In genomic region chr4:107072343-107072742, GRCm38 (mm10) we compare ENCODE assay signal across 26 mouse cellular contexts. TPM values are rescaled to one million over a fixed set of nuclear protein-coding genes. Genes with fewer than 3 reads are reported as not detected.
A peak's percentile ranks its signal among the peaks of the same experiment; 100 is the strongest.
DNase-seq lines count a peak whose midpoint lies in the region; ATAC-seq and TF ChIP-seq lines count a peak whose summit lies in the region.
"Had no signal": no experiment of that assay in that cellular context is flagged by ENCODE, and none has a peak within 500 bp of the region (broad histone marks: within the 10 kb centered on the region; RNA-seq: fewer than 3 reads in every experiment).

No protein-coding gene starts in this region.

- 0 out of 2 replicates have a peak overlapping the region, but pooled peaks have one; percentile 3 for H3K9ac ChIP-seq in hindbrain, embryonic 13.5 days
- H3K9ac ChIP-seq in hindbrain, embryonic 12.5 days, result no peak overlapping the region
- no peak overlapping the region for H3K9ac ChIP-seq in CH12.LX (ENCODE audit: insufficient read depth, low read depth)
- no peak overlapping the region for H3K9ac ChIP-seq in neural tube, embryonic 15.5 days (replicated peaks)

- TF ChIP-seq EP300 in CH12.LX (IDR thresholded peaks at IDR 0.05; ENCODE audit: low read length), result peak; percentile 89

- peaks cover 4% of the 10 kb centered on the region for H3K4me1 ChIP-seq in hindbrain, embryonic 13.5 days (replicated peaks)
- peaks cover 5% of the 10 kb centered on the region for H3K4me1 ChIP-seq in hindbrain, embryonic 12.5 days
- peaks cover 14 to 23% of the 10 kb centered on the region in 2 experiments for H3K4me1 ChIP-seq in CH12.LX (ENCODE audit: control insufficient read depth in 1 of 2, insufficient read depth in 2 of 2)
- peaks cover 6% of the 10 kb centered on the region for H3K4me1 ChIP-seq in neural tube, embryonic 15.5 days

- 83% methylated on average over 9 of the region's 9 CpGs for WGBS in hindbrain, embryonic 13.5 days
- WGBS in hindbrain, embryonic 12.5 days, result 84% methylated on average over 9 of the region's 9 CpGs
- 90% methylated on average over 9 of the region's 9 CpGs for WGBS in neural tube, embryonic 15.5 days

- POLR2A ChIA-PET in Patski (lab: Charles Lee), result no interaction called here

- intact Hi-C loops in heart, postnatal 25 days (cut with DNase I), result no loop called here

- no peak overlapping the region for H3K27ac ChIP-seq in hindbrain, embryonic 13.5 days
- no peak overlapping the region for H3K27ac ChIP-seq in hindbrain, embryonic 12.5 days
- H3K27ac ChIP-seq in CH12.LX (ENCODE audit: insufficient read depth, low read depth), result no peak overlapping the region
- H3K27ac ChIP-seq in neural tube, embryonic 15.5 days (replicated peaks), result no peak overlapping the region

- no peak for TF ChIP-seq POLR2A in CH12.LX (IDR thresholded peaks at IDR 0.05; ENCODE audit: low read depth, low read length)

- dilution Hi-C loops in CH12.LX (cut with MboI; ENCODE audit: extremely low pct_ligation_motif_present, extremely low pct_unique_long_range_greater_than_20kb, low sequenced_read_pairs), result no loop called here

- TF ChIP-seq RAD21 in CH12.LX (IDR thresholded peaks at IDR 0.05; ENCODE audit: low read depth, low read length), result no peak; the same call in 1 of the 2 replicates

- peak; percentile 36 for DNase-seq in A20 (ENCODE audit: low read depth, low spot score)
- DNase-seq in CH12.LX (ENCODE audit: extremely low read depth), result peak; percentile 72
- peak; percentile 12 for DNase-seq in Patski (ENCODE audit: low read depth, low spot score)
- no peak for DNase-seq in heart, postnatal 25 days (ENCODE audit: low spot score)
- no peak for DNase-seq in layer of hippocampus, adult 8-10 months (ENCODE audit: low spot score in 2 of 2)
- DNase-seq: adrenal gland, adult 2 months; adrenal gland, adult 8-10 months; adrenal gland, postnatal 10 days; adrenal gland, postnatal 14 days; adrenal gland, postnatal 25 days; adrenal gland, postnatal 36 days; B cell, adult 2 months; cerebellum, adult 11 months; cerebellum, adult 11-12 months; cerebellum, adult 18-20 months; cerebellum, adult 2 months; cerebellum, adult 8-10 months had no signal

- TF ChIP-seq CTCF in CH12.LX (conservative IDR thresholded peaks at IDR 0.05 in 1 of 2, IDR thresholded peaks at IDR 0.05 in 1 of 2; ENCODE audit: low read depth in 2 of 2, low read length in 2 of 2) (no peak), Patski (IDR thresholded peaks at IDR 0.05) (no peak)

- no peaks in the 10 kb centered on the region for H3K79me2 ChIP-seq in CH12.LX (replicated peaks; ENCODE audit: control insufficient read depth, extremely low read depth, insufficient read depth, poor library complexity, severe bottlenecking)

- H3K27me3 ChIP-seq in hindbrain, embryonic 13.5 days, result peaks cover 6% of the 10 kb centered on the region; the same call in 1 of the 2 replicates
- 0 out of 2 replicates have a peak, but pooled peaks cover 5% of the 10 kb centered on the region for H3K27me3 ChIP-seq in hindbrain, embryonic 12.5 days
- H3K27me3 ChIP-seq in CH12.LX (replicated peaks) (no peaks in the 10 kb centered on the region), Patski (no peaks in the 10 kb centered on the region)
- H3K27me3 ChIP-seq in neural tube, embryonic 15.5 days (replicated peaks), result no peaks in the 10 kb centered on the region

- H3K4me2 ChIP-seq in hindbrain, embryonic 13.5 days, result no peak overlapping the region
- no peak overlapping the region for H3K4me2 ChIP-seq in hindbrain, embryonic 12.5 days (replicated peaks)
- no peak overlapping the region for H3K4me2 ChIP-seq in CH12.LX (ENCODE audit: insufficient read depth, low read depth, poor library complexity, severe bottlenecking)
- H3K4me2 ChIP-seq in neural tube, embryonic 15.5 days, result no peak overlapping the region

- in situ Hi-C loops in CH12.LX (cut with MboI; ENCODE audit: low pct_ligation_motif_present, low pct_unique_long_range_greater_than_20kb, low sequenced_read_pairs) (no loop called here), Patski (cut with MboI; ENCODE audit: low pct_unique_long_range_greater_than_20kb) (no loop called here)

- no peaks in the 10 kb centered on the region for H3K36me3 ChIP-seq in hindbrain, embryonic 13.5 days
- no peaks in the 10 kb centered on the region for H3K36me3 ChIP-seq in hindbrain, embryonic 12.5 days
- peaks cover 2 to 72% of the 10 kb centered on the region in 2 experiments for H3K36me3 ChIP-seq in CH12.LX (replicated peaks in 1 of 2; ENCODE audit: control insufficient read depth in 1 of 2, insufficient read depth in 1 of 2, low read length in 1 of 2)
- H3K36me3 ChIP-seq in neural tube, embryonic 15.5 days, result no peaks in the 10 kb centered on the region

- no peaks in the 10 kb centered on the region for H3K9me3 ChIP-seq in hindbrain, embryonic 13.5 days
- no peaks in the 10 kb centered on the region for H3K9me3 ChIP-seq in hindbrain, embryonic 12.5 days (replicated peaks)
- H3K9me3 ChIP-seq in CH12.LX (replicated peaks; ENCODE audit: low read length), result no peaks in the 10 kb centered on the region
- no peaks in the 10 kb centered on the region for H3K9me3 ChIP-seq in neural tube, embryonic 15.5 days (replicated peaks)
- H3K9me3 ChIP-seq: G1E had no signal

- CTCF ChIA-PET in Patski (lab: Charles Lee), result interaction anchor here (0.7 to 1.6 kb wide), 3 partner anchors 10 to 17 kb away, joined by 3 to 4 read pairs (median 3); no protein-coding TSS in a partner anchor

- ATAC-seq in hindbrain, embryonic 13.5 days (ENCODE audit: low FRiP score), result no peak
- ATAC-seq in hindbrain, embryonic 12.5 days (ENCODE audit: low FRiP score), result no peak
- ATAC-seq in Patski, result no peak
- ATAC-seq in neural tube, embryonic 15.5 days (ENCODE audit: low FRiP score), result no peak
- ATAC-seq: activated CD4-positive, CD25-positive, alpha-beta regulatory T cell, adult 4 months; CD4-positive, CD25-positive, alpha-beta regulatory T cell, adult 4 months had no signal

- H3K4me3 ChIP-seq in hindbrain, embryonic 13.5 days, result no peak overlapping the region
- no peak overlapping the region for H3K4me3 ChIP-seq in hindbrain, embryonic 12.5 days
- H3K4me3 ChIP-seq in CH12.LX (replicated peaks in 1 of 3; ENCODE audit: low read depth in 2 of 3, low read length in 2 of 3, poor library complexity in 1 of 3), result no peak overlapping the region
- no peak overlapping the region for H3K4me3 ChIP-seq in neural tube, embryonic 15.5 days (replicated peaks)

TF ChIP-seq in CH12.LX, 34 proteins besides CTCF, POLR2A, EP300 and RAD21 (continues in another document):
- TF ChIP-seq ETS1 (conservative IDR thresholded peaks at IDR 0.05; ENCODE audit: low read depth, low read length) (peak; percentile 91), ELF1 (IDR thresholded peaks at IDR 0.05; ENCODE audit: low read depth, low read length) (peak; percentile 44; the same call in 1 of the 2 replicates), CHD1 (IDR thresholded peaks at IDR 0.05; ENCODE audit: low read depth, low read length) (no peak), USF1 (IDR thresholded peaks at IDR 0.05; ENCODE audit: low read depth, low read length) (no peak; the same call in 1 of the 2 replicates), TBP (conservative IDR thresholded peaks at IDR 0.05; ENCODE audit: low read depth, low read length) (no peak), RCOR1 (conservative IDR thresholded peaks at IDR 0.05; ENCODE audit: low read depth, low read length) (no peak), MYC (IDR thresholded peaks at IDR 0.05; ENCODE audit: low read depth, low read length) (peak; percentile 87), GABPA (IDR thresholded peaks at IDR 0.05; ENCODE audit: insufficient replicate concordance, low read depth, low read length) (no peak), UBTF (IDR thresholded peaks at IDR 0.05; ENCODE audit: low read depth, low read length) (no peak), KAT2A (IDR thresholded peaks at IDR 0.05; ENCODE audit: insufficient replicate concordance, low read length) (no peak), BHLHE40 (IDR thresholded peaks at IDR 0.05; ENCODE audit: low read depth, low read length) (peak; percentile 95), E2F4 (IDR thresholded peaks at IDR 0.05; ENCODE audit: insufficient replicate concordance, low read depth, low read length) (no peak), MAZ (IDR thresholded peaks at IDR 0.05; ENCODE audit: low read depth, low read length) (no peak), NRF1 (IDR thresholded peaks at IDR 0.05; ENCODE audit: low read depth, low read length) (peak; percentile 81), ZKSCAN1 (IDR thresholded peaks at IDR 0.05; ENCODE audit: borderline replicate concordance, low read depth, low read length) (no peak)

RNA-seq across cellular contexts. Expression of gene Cyb5rl, which starts 5.6 kb away (rescaled TPM):
- 4.7 and 5.4 TPM in 2 replicates for polyA plus RNA-seq in hindbrain, embryonic 13.5 days (2015; fragmentation: Nextera tagmentation; extraction: Ambion mirVana)
- 4.1 and 4.5 TPM in 2 replicates for polyA plus RNA-seq in hindbrain, embryonic 12.5 days (2016; fragmentation: Nextera tagmentation; extraction: Ambion mirVana)
- total RNA-seq in CH12.LX (2012; rRNA removed) (14.0 and 16.4 TPM in 2 replicates), CH12.LX (2014; rRNA removed) (22.7 and 23.4 TPM in 2 replicates)
- polyA plus RNA-seq in CH12.LX (2012; ENCODE audit: insufficient read length, low read depth) (19.3 and 24.9 TPM in 2 replicates), Patski (2021) (4.3 TPM)
- 4.4 and 4.7 TPM in 2 replicates for polyA plus RNA-seq in neural tube, embryonic 15.5 days (2015; fragmentation: Nextera tagmentation; extraction: Ambion mirVana)
- total RNA-seq in heart, postnatal 25 days (2021), result 10 to 100 TPM; 14.2 to 17.8 TPM
- total RNA-seq in layer of hippocampus, adult 8-10 months (2022), result 10 to 100 TPM in 1 of 4 experiments, 1 to 10 TPM in 3; 6.0 to 10.5 (median 7.5) TPM

RNA-seq across cellular contexts. Expression of gene Mrpl37, which starts 5.7 kb away (rescaled TPM):
- polyA plus RNA-seq in hindbrain, embryonic 13.5 days (2015; fragmentation: Nextera tagmentation; extraction: Ambion mirVana), result 76.4 and 76.6 TPM in 2 replicates
- polyA plus RNA-seq in hindbrain, embryonic 12.5 days (2016; fragmentation: Nextera tagmentation; extraction: Ambion mirVana), result 78.0 and 80.8 TPM in 2 replicates
- total RNA-seq in CH12.LX (2012; rRNA removed) (53.5 and 60.0 TPM in 2 replicates), CH12.LX (2014; rRNA removed) (45.1 and 53.6 TPM in 2 replicates)
- polyA plus RNA-seq in CH12.LX (2012; ENCODE audit: insufficient read length, low read depth) (85.2 and 123 TPM in 2 replicates), Patski (2021) (48.8 TPM)
- 84.9 and 85.5 TPM in 2 replicates for polyA plus RNA-seq in neural tube, embryonic 15.5 days (2015; fragmentation: Nextera tagmentation; extraction: Ambion mirVana)
- total RNA-seq in heart, postnatal 25 days (2021), result 100 to 1,000 TPM; 110 to 111 TPM
- 10 to 100 TPM; 55.4 to 67.1 (median 61.9) TPM for total RNA-seq in layer of hippocampus, adult 8-10 months (2022)

RNA-seq across cellular contexts. Expression of gene Cdcp2, which starts 24.3 kb away (rescaled TPM):
- 0.06 TPM in 1 of 2 replicates, not detected in the other for polyA plus RNA-seq in hindbrain, embryonic 13.5 days (2015; fragmentation: Nextera tagmentation; extraction: Ambion mirVana)
- 0.10 TPM in 1 of 2 replicates, not detected in the other for polyA plus RNA-seq in hindbrain, embryonic 12.5 days (2016; fragmentation: Nextera tagmentation; extraction: Ambion mirVana)
- 9.9 and 13.4 TPM in 2 replicates for total RNA-seq in CH12.LX (2012; rRNA removed)
- total RNA-seq in CH12.LX (2014; rRNA removed), result 6.6 and 6.9 TPM in 2 replicates
- 14.7 and 16.9 TPM in 2 replicates for polyA plus RNA-seq in CH12.LX (2012; ENCODE audit: insufficient read length, low read depth)
- polyA plus RNA-seq in Patski (2021), result not detected
- not detected in 2 replicates for polyA plus RNA-seq in neural tube, embryonic 15.5 days (2015; fragmentation: Nextera tagmentation; extraction: Ambion mirVana)
- not detected for total RNA-seq in heart, postnatal 25 days (2021)
- total RNA-seq in layer of hippocampus, adult 8-10 months (2022), result not detected
- total RNA-seq: adrenal gland, adult 18-20 months; adrenal gland, adult 2 months; adrenal gland, postnatal 14 days; adrenal gland, postnatal 25 days; adrenal gland, postnatal 36 days; MEL had no signal
- polyA plus RNA-seq: activated CD4-positive, CD25-positive, alpha-beta regulatory T cell, adult 4 months; C2C12; CD4-positive, CD25-positive, alpha-beta regulatory T cell, adult 4 months; cerebellum, adult 2 months; G1E had no signal

Comparison
In these comparisons a context has a peak if more than half of its experiments do, and no peak if none do; other contexts are left out.
1. DNase-seq: peak in A20 (single experiment), CH12.LX (single experiment) and Patski (single experiment); none in heart, postnatal 25 days (single experiment) and layer of hippocampus, adult 8-10 months (0 of 2).
2. RNA of gene Cdcp2, which starts 24.3 kb away (polyA plus RNA-seq): 14.7 to 16.9 TPM in CH12.LX; 0.10 TPM in hindbrain, embryonic 12.5 days, 0.06 TPM in hindbrain, embryonic 13.5 days, not detected in neural tube, embryonic 15.5 days and not detected in Patski (single experiment); every median in the first group is over 10 times any median in the second.